Mouse (Mus musculus) forebrain, embryonic 14.5 days (tissue): ENCODE data around the gene Akap12. TPM values are rescaled to one million over a fixed set of nuclear protein-coding genes. Genes with fewer than 3 reads are reported as not detected.

Experiments
- ATAC-seq: fragments of 200-750 bp; cut with Nextera tagmentation; 2 replicates; pipeline ENCODE4 v1.8.0; 2017; ENCODE audit warnings: mild to moderate bottlenecking, moderate library complexity
- DNase-seq: peaks from one replicate; pipeline ENCODE4 v3.0.0-alpha.2; 2015; ENCODE audit warnings: low spot score
- H3K27ac ChIP-seq: fragments of 300-500 bp; sonication (generic); 2 replicates; pipeline ENCODE4 v1.5.1; 2014; ENCODE audit warnings: low read depth, mild to moderate bottlenecking, control low read depth, low read length, moderate library complexity
- H3K27me3 ChIP-seq: fragments of 300-500 bp; sonication (generic); replicated peaks from 2 replicates; pipeline ENCODE4 v1.6.1; 2014; ENCODE audit warnings: low read length, control low read depth, mixed read lengths; ENCODE audit not compliant: control insufficient read depth, insufficient read depth
- H3K36me3 ChIP-seq: fragments of 300-500 bp; sonication (generic); 2 replicates; pipeline ENCODE4 v1.6.1; 2014; ENCODE audit warnings: low read length, control low read depth; ENCODE audit not compliant: control insufficient read depth, insufficient read depth
- H3K4me1 ChIP-seq: fragments of 300-500 bp; sonication (generic); 2 replicates; pipeline ENCODE4 v1.6.1; 2014; ENCODE audit warnings: antibody characterized with exemption, low read length, control low read depth; ENCODE audit not compliant: control insufficient read depth, insufficient read depth
- H3K4me2 ChIP-seq: fragments of 300-500 bp; sonication (generic); 2 replicates; pipeline ENCODE4 v1.6.1; 2014; ENCODE audit warnings: mild to moderate bottlenecking, control low read depth, low read length
- H3K4me3 ChIP-seq: fragments of 300-500 bp; sonication (generic); 2 replicates; pipeline ENCODE4 v1.5.1; 2014; ENCODE audit warnings: low read depth, low read length, control low read depth
- H3K9ac ChIP-seq: fragments of 300-500 bp; sonication (generic); 2 replicates; pipeline ENCODE4 v1.6.1; 2014; ENCODE audit warnings: mild to moderate bottlenecking, low read length, control low read depth, moderate library complexity
- H3K9me3 ChIP-seq: fragments of 300-500 bp; sonication (generic); replicated peaks from 2 replicates; pipeline ENCODE4 v1.6.1; 2016; ENCODE audit warnings: low read length, control low read depth, mixed read lengths; ENCODE audit not compliant: control insufficient read depth
- WGBS: fragments of 180-500 bp; shearing (Covaris S2); extraction: QIAGEN DNeasy Blood & Tissue Kit; methylation state at CpG from one replicate; pipeline ENCODE4 v1.1.7; 2014; 5-methylcytosine and 5-hydroxymethylcytosine counted together
- polyA plus RNA-seq: library from polyadenylated mRNA; unstranded; fragments of >200 nt; fragmentation: Nextera tagmentation; extraction: Ambion mirVana; gene quantifications from 2 replicates; pipeline ENCODE4 v1.2.1, GENCODE M21; 2014

The Akap12 gene
- polyA plus RNA-seq, 1 experiment from 2014 or later, result 17.7 TPM

GRCm38 (mm10) chr10:4250681-4251080 lies 15.5 kb upstream of the Akap12 start:
- ATAC-seq, result no peak
- no peak for DNase-seq
- no peak overlapping the region for H3K4me2 ChIP-seq
- H3K9me3 ChIP-seq, result no peaks in the 10 kb centered on the region
- 88% methylated on average over 3 of the region's 3 CpGs for WGBS
- no peaks in the 10 kb centered on the region for H3K36me3 ChIP-seq
- no peaks in the 10 kb centered on the region for H3K27me3 ChIP-seq
- H3K9ac ChIP-seq, result no peak overlapping the region
- no peak overlapping the region for H3K27ac ChIP-seq
- no peak overlapping the region for H3K4me3 ChIP-seq
- H3K4me1 ChIP-seq, result 0 out of 2 replicates have a peak, but pooled peaks cover 2% of the 10 kb centered on the region

GRCm38 (mm10) chr10:4253613-4254012 lies 12.6 kb upstream of the Akap12 start:
- Histone ChIP-seq H3K27ac (no peak overlapping the region), H3K4me1 (0 out of 2 replicates have a peak, but pooled peaks cover 2% of the 10 kb centered on the region), H3K27me3 (no peaks in the 10 kb centered on the region), H3K4me3 (no peak overlapping the region), H3K4me2 (no peak overlapping the region), H3K36me3 (no peaks in the 10 kb centered on the region), H3K9ac (no peak overlapping the region), H3K9me3 (no peaks in the 10 kb centered on the region)
- ATAC-seq (no peak), DNase-seq (no peak)
- 75% methylated on average over 4 of the region's 4 CpGs for WGBS

- no peaks in the 10 kb centered on the region for H3K9me3 ChIP-seq
- DNase-seq (no peak), ATAC-seq (no peak)
- H3K4me3 ChIP-seq, result no peak overlapping the region
- no peaks in the 10 kb centered on the region for H3K27me3 ChIP-seq
- no peak overlapping the region for H3K4me2 ChIP-seq
- WGBS, result 57% methylated on average over 5 of the region's 5 CpGs
- no peaks in the 10 kb centered on the region for H3K4me1 ChIP-seq
- H3K27ac ChIP-seq, result no peak overlapping the region
- no peaks in the 10 kb centered on the region for H3K36me3 ChIP-seq
- no peak overlapping the region for H3K9ac ChIP-seq
Measured at GRCm38 (mm10) chr10:4254459-4254858, 11.7 kb upstream of the Akap12 start.

- no peaks in the 10 kb centered on the region for H3K9me3 ChIP-seq
- ATAC-seq (no peak), DNase-seq (no peak)
- H3K27me3 ChIP-seq, result no peaks in the 10 kb centered on the region
- peaks cover 4% of the 10 kb centered on the region; the same call in 1 of the 2 replicates for H3K4me1 ChIP-seq
- no peak overlapping the region for H3K9ac ChIP-seq
- no peak overlapping the region for H3K4me3 ChIP-seq
- WGBS, result 78% methylated on average over 5 of the region's 5 CpGs
- H3K36me3 ChIP-seq, result no peaks in the 10 kb centered on the region
- no peak overlapping the region for H3K27ac ChIP-seq
- H3K4me2 ChIP-seq, result no peak overlapping the region
Measured at GRCm38 (mm10) chr10:4260925-4261324, 5.3 kb upstream of the Akap12 start.

GRCm38 (mm10) chr10:4261359-4261952 lies 4.7 kb upstream of the Akap12 start:
- no peak overlapping the region for H3K27ac ChIP-seq
- no peaks in the 10 kb centered on the region for H3K27me3 ChIP-seq
- H3K36me3 ChIP-seq, result no peaks in the 10 kb centered on the region
- no peak for ATAC-seq
- H3K9ac ChIP-seq, result no peak overlapping the region
- H3K9me3 ChIP-seq, result no peaks in the 10 kb centered on the region
- 74% methylated on average over 9 of the region's 9 CpGs for WGBS
- H3K4me1 ChIP-seq, result peaks cover 4% of the 10 kb centered on the region; the same call in 1 of the 2 replicates
- DNase-seq, result no peak
- H3K4me2 ChIP-seq, result no peak overlapping the region
- H3K4me3 ChIP-seq, result no peak overlapping the region

GRCm38 (mm10) chr10:4265641-4266040 lies 539 bp upstream of the Akap12 start:
- peak overlapping the region; percentile 93 for H3K4me2 ChIP-seq
- peaks cover 4% of the 10 kb centered on the region; the same call in 1 of the 2 replicates for H3K4me1 ChIP-seq
- no peak overlapping the region for H3K27ac ChIP-seq
- H3K9ac ChIP-seq, result peak overlapping the region; percentile 77
- no peaks in the 10 kb centered on the region for H3K27me3 ChIP-seq
- DNase-seq (peak; percentile 38), ATAC-seq (peak; percentile 68)
- H3K9me3 ChIP-seq, result no peaks in the 10 kb centered on the region
- peak overlapping the region; percentile 67 for H3K4me3 ChIP-seq
- WGBS, result 3% methylated on average over 13 of the region's 13 CpGs
- no peaks in the 10 kb centered on the region for H3K36me3 ChIP-seq

- 2% methylated on average over 11 of the region's 11 CpGs for WGBS
- H3K9me3 ChIP-seq, result no peaks in the 10 kb centered on the region
- ATAC-seq (peak; percentile 55), DNase-seq (peak; percentile 57)
- H3K9ac ChIP-seq, result peak overlapping the region; percentile 77
- H3K4me1 ChIP-seq, result peaks cover 4% of the 10 kb centered on the region; the same call in 1 of the 2 replicates
- H3K4me2 ChIP-seq, result peak overlapping the region; percentile 93
- peak overlapping the region; percentile 67 for H3K4me3 ChIP-seq
- no peak overlapping the region for H3K27ac ChIP-seq
- H3K27me3 ChIP-seq, result no peaks in the 10 kb centered on the region
- H3K36me3 ChIP-seq, result no peaks in the 10 kb centered on the region
Measured at GRCm38 (mm10) chr10:4266931-4267310, 741 bp downstream of the Akap12 start.

- no peak overlapping the region; the same call in 1 of the 2 replicates for H3K9ac ChIP-seq
- no peaks in the 10 kb centered on the region for H3K27me3 ChIP-seq
- H3K4me3 ChIP-seq, result peak overlapping the region; percentile 67
- H3K9me3 ChIP-seq, result no peaks in the 10 kb centered on the region
- WGBS, result 74% methylated on average over 7 of the region's 7 CpGs
- no peak overlapping the region for H3K27ac ChIP-seq
- H3K4me2 ChIP-seq, result peak overlapping the region; percentile 93
- peaks cover 4% of the 10 kb centered on the region; the same call in 1 of the 2 replicates for H3K4me1 ChIP-seq
- DNase-seq (peak; percentile 19), ATAC-seq (no peak)
- H3K36me3 ChIP-seq, result no peaks in the 10 kb centered on the region
Measured at GRCm38 (mm10) chr10:4267481-4267880, 1.3 kb downstream of the Akap12 start.

GRCm38 (mm10) chr10:4268140-4268539 lies 2.0 kb downstream of the Akap12 start:
- Histone ChIP-seq H3K27ac (no peak overlapping the region), H3K9me3 (no peaks in the 10 kb centered on the region), H3K4me3 (no peak overlapping the region), H3K9ac (no peak overlapping the region), H3K27me3 (no peaks in the 10 kb centered on the region), H3K4me2 (no peak overlapping the region), H3K4me1 (peaks cover 4% of the 10 kb centered on the region; the same call in 1 of the 2 replicates), H3K36me3 (no peaks in the 10 kb centered on the region)
- ATAC-seq (no peak), DNase-seq (no peak)
- 90% methylated on average over 7 of the region's 7 CpGs for WGBS
